Mouse (Mus musculus) kidney, adult 2 months (tissue): ENCODE results near the gene Rgs19.

ENCODE experiments used
- CTCF ChIP-seq: fragments of 200-500 bp; conservative IDR thresholded peaks from 2 replicates; pipeline ENCODE4 v1.5.1; 2011; ENCODE audit warnings: low read depth, mild to moderate bottlenecking, control low read depth, low read length, moderate library complexity, mixed read lengths; ENCODE audit not compliant: insufficient read depth, insufficient read length
- POLR2A ChIP-seq: fragments of 200-500 bp; IDR thresholded peaks from one replicate; pipeline ENCODE4 v1.6.1; 2011; ENCODE audit warnings: low read depth, low read length, control low read depth

- TF ChIP-seq CTCF (peak; percentile 59), POLR2A (no peak)
These were observed 34.7 kb downstream of the Rgs19 start for GRCm38 (mm10) chr2:181658930-181659555.
